Comparison of ENCODE assay signal across 8 mouse cellular contexts in genomic region chr12:45171927-45172642, GRCm38 (mm10).
DNase-seq lines count a peak whose midpoint lies in the region; ATAC-seq and TF ChIP-seq lines count a peak whose summit lies in the region.

No protein-coding gene starts in this region.

- H3K27me3 ChIP-seq in heart, embryonic 10.5 days (ENCODE audit: insufficient read depth, poor library complexity, severe bottlenecking), result no peaks in the 10 kb centered on the region
- no peaks in the 10 kb centered on the region for H3K27me3 ChIP-seq in heart, adult 2 months (ENCODE audit: control insufficient read depth, insufficient read depth, low read length)
- H3K27me3 ChIP-seq in kidney, embryonic 15.5 days, result no peaks in the 10 kb centered on the region
- H3K27me3 ChIP-seq in limb, embryonic 13.5 days, result no peaks in the 10 kb centered on the region
- no peaks in the 10 kb centered on the region for H3K27me3 ChIP-seq in testis, adult 2 months (ENCODE audit: control insufficient read depth, insufficient read depth, low read length)

- intact Hi-C loops in heart, adult 2 months (cut with DNase I), result loop anchor here (5.0 kb wide), 1 partner anchor 445 kb away; no protein-coding TSS in a partner anchor

- TF ChIP-seq EP300 in heart, adult 2 months (IDR thresholded peaks at IDR 0.05; ENCODE audit: insufficient read depth, low read depth, low read length), result no peak

- WGBS in heart, embryonic 10.5 days, result 34% methylated on average over 8 of the region's 8 CpGs
- 40% methylated on average over 8 of the region's 8 CpGs for WGBS in heart, adult 2 months
- WGBS in kidney, embryonic 15.5 days, result 42% methylated on average over 8 of the region's 8 CpGs
- WGBS in limb, embryonic 13.5 days, result 34% methylated on average over 8 of the region's 8 CpGs

- no peaks in the 10 kb centered on the region for H3K36me3 ChIP-seq in heart, embryonic 10.5 days
- no peaks in the 10 kb centered on the region for H3K36me3 ChIP-seq in heart, adult 2 months (ENCODE audit: control insufficient read depth, insufficient read depth, low read length)
- H3K36me3 ChIP-seq in kidney, embryonic 15.5 days, result no peaks in the 10 kb centered on the region
- no peaks in the 10 kb centered on the region for H3K36me3 ChIP-seq in limb, embryonic 13.5 days
- no peaks in the 10 kb centered on the region for H3K36me3 ChIP-seq in testis, adult 2 months (ENCODE audit: control insufficient read depth, insufficient read depth, low read length)

- no peak overlapping the region for H3K4me3 ChIP-seq in heart, embryonic 10.5 days
- H3K4me3 ChIP-seq in heart, adult 2 months, result no peak overlapping the region
- no peak overlapping the region for H3K4me3 ChIP-seq in kidney, embryonic 15.5 days (replicated peaks)
- H3K4me3 ChIP-seq in limb, embryonic 13.5 days, result no peak overlapping the region
- no peak overlapping the region for H3K4me3 ChIP-seq in testis, adult 2 months (ENCODE audit: control insufficient read depth, low read depth, low read length)

- TF ChIP-seq CTCF in heart, adult 2 months (IDR thresholded peaks at IDR 0.05), result peak; percentile 94
- peak; percentile 13; the same call in 1 of the 2 replicates for TF ChIP-seq CTCF in testis, adult 2 months (IDR thresholded peaks at IDR 0.05; ENCODE audit: control insufficient read depth, insufficient read depth, insufficient replicate concordance, low read depth, low read length)

- H3K4me1 ChIP-seq in heart, embryonic 10.5 days, result no peaks in the 10 kb centered on the region
- H3K4me1 ChIP-seq in heart, adult 2 months (ENCODE audit: control insufficient read depth, insufficient read depth, low read length), result no peaks in the 10 kb centered on the region
- no peaks in the 10 kb centered on the region for H3K4me1 ChIP-seq in kidney, embryonic 15.5 days
- H3K4me1 ChIP-seq in limb, embryonic 13.5 days, result no peaks in the 10 kb centered on the region
- no peaks in the 10 kb centered on the region for H3K4me1 ChIP-seq in testis, adult 2 months (ENCODE audit: control insufficient read depth, insufficient read depth, low read length)

- no peak overlapping the region for H3K27ac ChIP-seq in heart, embryonic 10.5 days
- H3K27ac ChIP-seq in heart, adult 2 months, result no peak overlapping the region
- no peak overlapping the region for H3K27ac ChIP-seq in kidney, embryonic 15.5 days
- no peak overlapping the region for H3K27ac ChIP-seq in limb, embryonic 13.5 days
- no peak overlapping the region for H3K27ac ChIP-seq in testis, adult 2 months (ENCODE audit: control insufficient read depth, insufficient read depth, low read depth, low read length)

- H3K9me3 ChIP-seq in heart, embryonic 10.5 days, result no peaks in the 10 kb centered on the region
- no peaks in the 10 kb centered on the region for H3K9me3 ChIP-seq in kidney, embryonic 15.5 days (replicated peaks)
- H3K9me3 ChIP-seq in limb, embryonic 13.5 days, result no peaks in the 10 kb centered on the region

- ATAC-seq in kidney, embryonic 15.5 days (replicated peaks; ENCODE audit: low FRiP score), result peak; percentile 69
- ATAC-seq in limb, embryonic 13.5 days (ENCODE audit: low FRiP score, low read depth), result peak; percentile 81
- ATAC-seq in monocyte, adult 5-6 weeks (replicated peaks; ENCODE audit: insufficient number of reproducible peaks, low FRiP score, low TSS enrichment, poor library complexity, severe bottlenecking), result peak; percentile 70; the same call in 1 of the 2 replicates

- H3K4me2 ChIP-seq in kidney, embryonic 15.5 days, result no peak overlapping the region
- H3K4me2 ChIP-seq in limb, embryonic 13.5 days (replicated peaks), result no peak overlapping the region

- H3K9ac ChIP-seq in heart, adult 2 months (ENCODE audit: low read depth, low read length), result no peak overlapping the region
- H3K9ac ChIP-seq in kidney, embryonic 15.5 days, result no peak overlapping the region
- no peak overlapping the region for H3K9ac ChIP-seq in limb, embryonic 13.5 days

- no peak for TF ChIP-seq POLR2A in heart, adult 2 months (IDR thresholded peaks at IDR 0.05; ENCODE audit: insufficient read depth, low read depth, low read length)
- no peak for TF ChIP-seq POLR2A in testis, adult 2 months (IDR thresholded peaks at IDR 0.05; ENCODE audit: control insufficient read depth, low read depth, low read length)

- no peaks in the 10 kb centered on the region for H3K79me2 ChIP-seq in heart, adult 2 months (replicated peaks; ENCODE audit: control insufficient read depth, insufficient read depth, low read length)

- DNase-seq in heart, adult 11 months, result peak; percentile 92
- no peak for DNase-seq in heart, embryonic 10.5 days (ENCODE audit: low spot score)
- DNase-seq in embryo, embryonic 11.5 days (ENCODE audit: low read depth, low spot score), result peak; percentile 69
- DNase-seq in heart, adult 2 months, result peak; percentile 56 to 72
